Mouse (Mus musculus) fibroblast of lung, adult 2 months (primary cell): ENCODE measurements around the gene Dnah7a.
"Not testable (repeated sequence)": the region's sequence is repeated elsewhere in the genome, so short reads cannot be mapped to it uniquely, and the experiment has no call there.

Source experiments
- DNase-seq: peaks from one replicate; pipeline ENCODE4 v3.0.0-alpha.2; 2011; ENCODE audit warnings: low read depth

Gene Dnah7a

DNA sequence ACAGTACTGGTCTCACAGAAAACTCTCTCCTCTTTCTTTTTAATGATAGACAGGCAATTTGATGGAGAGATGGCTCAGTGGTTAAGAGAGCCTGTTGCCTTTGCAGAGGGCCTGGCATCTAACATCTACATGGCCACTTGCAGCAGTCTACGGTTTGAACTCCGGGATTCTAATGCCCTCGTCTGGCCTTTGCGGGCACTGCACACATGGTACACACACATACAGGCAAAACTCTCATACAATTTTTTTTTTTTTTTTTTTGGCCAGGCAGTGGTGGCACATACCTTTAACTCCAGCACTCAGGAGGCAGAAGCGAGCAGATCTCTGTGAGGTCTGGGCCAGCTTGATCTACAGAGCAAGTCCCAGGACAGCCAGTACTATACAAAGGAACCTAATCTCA lies 2.4 kb downstream of the Dnah7a start:
- no peak for DNase-seq

DNA sequence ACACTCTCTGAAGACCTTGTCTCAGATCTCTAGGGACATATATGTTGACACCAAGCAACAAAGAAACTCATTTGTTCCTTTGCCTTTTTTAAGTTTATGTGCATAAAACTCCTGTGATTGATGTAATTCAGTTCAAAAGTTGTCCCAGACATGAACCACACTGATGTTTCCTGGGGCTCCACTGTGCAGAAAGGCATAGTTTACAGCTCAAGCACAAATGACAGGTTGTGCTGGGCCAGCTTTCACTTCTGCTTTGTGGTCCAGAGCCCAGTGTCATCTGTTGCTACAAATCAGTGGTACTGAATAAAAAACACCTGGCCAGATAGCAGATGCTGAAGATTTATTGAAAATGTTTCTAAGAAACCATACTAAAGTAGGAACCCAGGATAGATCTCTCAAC lies 42.3 kb downstream of the Dnah7a start:
- not testable (repeated sequence) for DNase-seq

DNA sequence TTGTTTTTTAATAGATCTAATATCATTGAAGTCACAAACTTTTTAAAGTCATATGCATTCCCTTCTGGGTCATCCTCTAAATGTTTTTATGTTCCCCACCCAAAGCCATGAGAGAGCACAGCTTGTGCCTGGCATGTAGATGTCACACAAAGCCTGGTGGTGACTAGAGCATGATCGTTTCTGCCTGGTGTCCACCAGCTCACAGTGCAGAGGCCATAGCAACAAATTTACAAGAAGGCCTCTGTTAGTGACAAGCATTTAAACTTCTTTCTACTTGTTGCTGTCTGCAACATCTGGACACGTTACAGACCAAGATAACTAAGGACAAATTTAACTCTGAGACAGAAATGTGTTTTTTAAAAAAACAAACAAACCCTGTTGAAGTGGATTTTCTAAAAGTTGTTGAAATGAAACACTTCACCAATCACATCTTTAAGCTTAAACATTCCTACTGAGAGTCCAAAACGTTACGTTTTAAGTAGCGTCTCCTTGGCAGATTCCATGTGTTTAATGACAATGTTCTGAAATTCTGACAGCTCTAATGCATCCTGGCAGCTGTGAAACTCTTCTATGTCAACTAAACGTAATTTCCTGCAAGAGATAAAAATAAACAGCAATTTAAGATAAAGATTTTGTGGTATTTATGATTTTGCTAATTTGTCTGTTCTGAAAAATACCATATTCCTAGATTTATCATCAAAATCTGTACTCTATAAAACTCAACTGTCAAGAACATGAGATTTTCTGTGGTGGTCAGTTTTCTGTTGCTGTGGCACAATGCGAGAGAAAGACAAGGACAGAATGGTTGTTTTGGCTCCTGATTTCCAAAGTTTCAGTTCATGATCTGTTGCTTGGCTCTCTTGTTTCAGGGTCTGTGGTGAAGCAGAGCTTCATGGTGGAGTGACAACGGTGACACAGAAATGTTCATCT lies 66.5 kb downstream of the Dnah7a start:
- no peak for DNase-seq

DNA sequence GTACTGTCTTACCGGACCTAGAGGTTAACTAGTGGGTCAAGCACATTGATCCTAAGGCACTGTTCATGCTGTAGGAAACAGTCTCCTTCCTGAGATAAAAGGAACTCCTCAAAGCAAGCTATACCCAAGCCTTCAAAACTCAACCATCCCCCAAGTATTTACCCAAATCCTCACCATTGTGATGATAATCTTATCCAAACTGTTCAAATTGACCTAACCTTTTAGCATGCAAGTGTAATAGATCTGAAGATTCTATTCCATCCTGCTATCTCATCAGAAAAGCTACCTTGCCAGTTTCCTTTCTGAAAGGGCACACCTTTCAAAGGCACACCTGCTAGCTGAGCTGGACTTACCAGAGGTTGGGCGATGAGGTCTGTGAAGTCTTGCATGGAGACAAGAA lies 70.9 kb downstream of the Dnah7a start:
- not testable (repeated sequence) for DNase-seq

DNA sequence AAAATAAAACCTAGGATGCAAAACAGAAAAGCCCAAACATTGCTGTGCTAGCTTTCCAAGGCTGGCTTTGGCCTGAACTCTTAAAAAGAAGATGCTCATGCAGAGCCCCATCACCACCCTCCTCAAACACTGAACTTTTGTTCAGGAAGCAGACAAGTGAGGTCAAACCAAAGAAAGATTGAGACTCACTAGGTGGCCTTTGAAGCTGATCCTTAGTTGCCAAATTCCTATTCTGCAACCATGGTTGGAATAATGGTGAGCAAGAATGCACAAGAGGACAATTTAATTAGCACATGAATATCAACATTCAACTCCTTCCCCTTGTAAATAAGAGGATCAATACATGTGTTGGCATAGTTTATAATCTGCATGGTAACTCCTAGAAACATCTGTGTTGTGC lies 74.5 kb downstream of the Dnah7a start:
- not testable (repeated sequence) for DNase-seq

DNA sequence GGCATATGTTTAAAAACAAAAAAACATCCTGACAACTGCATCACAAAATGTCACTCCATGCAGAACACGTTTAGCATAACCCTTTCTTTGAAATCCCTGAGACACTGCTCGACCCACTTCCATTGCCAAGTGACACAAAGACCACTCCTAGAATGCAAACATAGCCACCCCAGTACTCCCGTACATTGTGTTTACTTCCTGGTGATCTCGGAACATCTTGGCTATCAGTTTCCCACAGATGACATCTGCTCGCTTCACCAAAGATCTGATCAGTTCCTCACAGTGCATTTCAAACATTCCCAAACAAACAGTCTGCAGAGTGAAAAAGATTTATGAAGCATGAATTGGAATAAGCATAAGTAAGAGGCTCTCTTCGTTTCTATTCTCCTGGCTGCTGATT lies 76.6 kb downstream of the Dnah7a start:
- no peak for DNase-seq

DNA sequence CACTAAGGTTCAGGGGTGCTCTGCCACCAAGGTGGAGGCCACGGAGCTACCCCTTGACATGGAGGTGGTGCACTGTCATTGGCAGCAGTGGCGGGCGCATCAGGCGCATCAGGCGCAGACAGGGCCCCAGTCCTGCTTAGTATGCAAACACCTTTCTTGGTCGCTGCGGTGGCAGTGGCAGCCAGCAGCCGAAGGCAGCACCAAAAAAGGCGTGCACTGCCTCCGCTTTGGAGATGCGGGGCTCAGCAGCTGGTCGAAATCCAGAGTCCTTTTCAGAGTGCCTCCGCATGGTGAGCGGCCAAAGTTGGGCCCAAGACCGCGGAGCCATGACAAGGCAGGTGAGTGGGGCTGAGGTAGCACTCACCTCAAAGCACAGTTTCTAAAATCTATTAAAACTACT lies 93.1 kb downstream of the Dnah7a start:
- DNase-seq, result no peak

DNA sequence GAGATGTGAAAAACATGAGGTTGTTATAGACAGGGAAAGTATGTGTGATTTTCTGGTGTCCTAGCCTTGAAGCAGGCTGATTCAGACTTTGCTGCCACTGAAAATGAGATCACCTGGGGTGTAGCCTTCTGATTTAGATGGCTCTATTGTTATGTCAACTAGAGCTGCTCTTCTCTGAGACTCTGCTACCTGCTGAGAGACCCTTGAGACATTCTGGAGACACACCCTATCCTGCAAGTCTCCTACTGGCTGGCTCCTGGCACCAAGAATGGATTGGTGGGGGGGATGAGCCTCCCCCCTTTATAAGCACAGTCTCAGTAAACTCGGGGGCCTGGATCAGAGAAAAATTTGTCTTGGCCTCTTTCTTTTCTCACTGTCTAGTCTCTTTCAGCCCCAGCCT lies 125.3 kb downstream of the Dnah7a start:
- DNase-seq, result not testable (repeated sequence)

DNA sequence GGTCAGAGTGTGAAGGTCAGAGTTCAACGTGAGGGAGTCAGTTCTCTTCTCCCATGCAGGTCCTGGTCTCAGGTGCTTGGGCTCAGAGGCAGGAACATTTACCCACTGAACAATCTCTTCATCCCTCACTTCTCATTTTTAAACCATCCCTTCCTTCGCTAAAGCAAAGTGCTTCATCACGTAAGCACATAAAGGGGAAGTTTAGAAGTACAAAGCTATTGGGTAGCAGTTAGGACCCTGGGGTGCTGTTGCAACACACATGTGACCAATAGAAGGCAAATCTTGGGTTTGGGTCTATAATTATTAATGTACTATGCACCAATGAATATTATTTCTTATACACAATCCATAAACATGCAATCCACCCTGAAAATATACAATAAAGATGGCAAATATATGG lies 148.7 kb downstream of the Dnah7a start:
- DNase-seq, result not testable (repeated sequence)

DNA sequence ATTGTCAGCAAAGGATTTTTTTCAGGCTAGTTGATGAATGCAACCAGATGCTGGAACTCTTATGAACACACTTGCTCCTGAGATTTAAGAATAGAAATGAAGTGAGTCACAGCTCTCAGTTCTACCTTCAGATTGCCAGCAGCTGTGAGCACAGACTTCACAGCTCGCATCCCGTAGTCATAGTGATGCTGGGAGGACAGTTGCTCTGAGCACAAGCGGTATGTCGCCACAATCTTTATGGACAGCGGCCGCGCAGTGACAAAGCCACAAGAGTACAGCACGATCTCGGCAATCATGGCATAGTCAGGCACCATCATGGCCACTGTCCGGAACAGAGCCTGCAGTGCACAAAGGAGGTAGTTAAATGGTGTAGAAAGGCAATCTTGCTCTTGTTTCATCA lies 159.6 kb downstream of the Dnah7a start:
- not testable (repeated sequence) for DNase-seq

DNA sequence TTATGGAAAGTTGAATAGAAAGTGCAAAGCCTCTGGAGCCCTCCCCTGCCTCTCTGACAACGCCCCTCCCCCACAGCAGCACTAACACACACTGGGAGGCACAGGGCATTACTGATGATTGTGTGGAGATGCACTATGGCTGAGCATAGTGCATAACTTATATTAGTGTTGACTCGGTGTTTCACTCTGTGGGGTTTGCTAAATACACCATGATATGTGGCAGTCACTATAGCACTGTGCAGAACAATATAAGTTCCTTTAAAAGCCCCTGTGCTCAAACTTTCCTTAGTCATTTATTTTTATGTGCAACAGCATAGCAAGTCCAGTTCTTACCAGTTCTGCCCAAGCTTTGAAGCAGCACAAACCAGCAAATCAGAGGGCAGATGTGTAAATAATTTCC lies 168.2 kb downstream of the Dnah7a start:
- not testable (repeated sequence) for DNase-seq

DNA sequence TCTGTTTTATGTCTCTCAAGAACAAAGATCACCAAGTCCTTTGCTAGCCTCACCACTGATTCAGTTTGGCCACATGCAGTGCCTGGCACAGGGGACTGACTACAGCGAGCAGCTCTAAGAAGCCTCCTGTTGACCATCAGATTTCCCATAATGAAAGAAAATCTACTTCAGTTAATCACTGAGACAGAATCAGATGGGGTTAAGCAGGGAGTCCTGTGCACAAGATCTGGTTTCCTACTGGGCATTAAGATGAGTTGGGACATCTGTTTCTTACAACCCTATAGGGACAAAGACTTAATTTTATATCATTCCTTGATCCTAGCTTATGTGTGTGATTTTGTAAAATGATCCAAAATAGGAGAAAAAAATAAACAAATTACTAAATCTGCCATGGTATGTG lies 171.8 kb downstream of the Dnah7a start:
- not testable (repeated sequence) for DNase-seq

DNA sequence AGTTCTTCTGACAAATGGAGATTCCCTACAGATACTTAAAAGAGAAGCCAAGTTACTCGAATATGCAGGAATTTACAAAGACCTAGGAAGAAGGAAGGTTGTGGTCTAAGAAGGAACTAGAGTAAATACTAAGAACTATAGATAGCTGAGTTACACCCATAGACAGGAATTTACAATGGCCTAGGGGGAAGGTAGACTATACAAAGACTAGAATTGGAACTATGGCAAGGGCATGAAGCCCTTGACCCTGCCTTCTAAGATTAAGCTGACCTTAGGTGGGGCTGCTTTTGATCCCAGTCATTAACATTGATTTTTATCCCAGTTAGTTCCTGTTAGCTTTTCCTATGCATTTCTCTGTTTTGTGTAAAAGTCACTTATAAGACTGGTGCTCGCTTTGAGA lies 180.6 kb downstream of the Dnah7a start:
- not testable (repeated sequence) for DNase-seq

DNA sequence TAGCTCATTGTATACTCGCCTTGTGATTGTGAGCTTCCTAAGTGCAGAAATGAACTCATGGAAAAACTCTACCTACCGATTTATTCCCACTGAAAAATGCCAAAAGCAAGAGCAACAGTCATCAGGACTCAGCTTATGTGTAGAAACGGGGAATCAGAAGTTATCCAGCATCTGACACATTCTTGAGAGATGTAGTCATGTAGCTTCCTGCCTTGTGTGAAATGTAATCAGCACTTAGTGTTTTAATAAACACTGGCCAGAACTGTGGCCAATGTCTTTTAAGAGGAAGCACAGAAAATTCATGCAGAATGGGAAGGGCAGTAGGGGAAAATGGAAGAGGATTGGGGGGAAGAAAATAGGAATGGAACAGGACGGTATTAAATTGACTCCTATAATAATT lies 232.9 kb downstream of the Dnah7a start:
- no peak for DNase-seq

DNA sequence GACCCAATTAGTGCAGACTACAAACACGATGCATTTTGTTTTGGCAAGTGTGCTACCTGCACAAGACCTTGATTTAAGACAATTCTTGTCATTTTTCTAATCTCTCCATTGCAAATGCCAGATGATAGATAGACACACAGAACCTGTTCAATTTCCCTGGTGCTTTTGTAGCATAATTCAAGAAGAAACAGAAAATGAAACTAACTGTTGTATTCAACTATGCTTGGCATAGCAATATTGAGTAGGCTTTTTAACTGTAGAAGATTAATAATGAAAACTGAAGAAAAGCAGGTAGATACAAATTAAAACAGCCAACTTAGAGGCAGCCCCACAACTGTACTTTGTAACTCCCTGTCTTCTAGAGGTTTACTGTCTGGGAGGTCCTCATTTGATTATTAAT lies 234.5 kb downstream of the Dnah7a start:
- not testable (repeated sequence) for DNase-seq

DNA sequence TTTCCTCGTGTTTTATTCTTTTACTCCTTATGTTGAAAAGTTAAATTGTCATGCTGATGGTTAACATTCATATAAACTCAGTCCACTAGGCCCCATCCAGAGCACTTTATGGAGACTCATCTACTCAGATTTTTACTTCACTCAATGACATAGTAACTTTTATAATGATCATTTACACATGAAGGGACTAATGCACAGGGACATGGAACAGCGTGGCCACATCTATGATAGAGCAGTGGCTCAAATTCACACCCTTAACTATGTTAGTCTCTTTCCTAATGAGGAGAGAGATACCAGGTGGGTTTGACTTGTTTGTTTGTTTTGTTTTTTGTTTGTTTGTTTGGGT lies 239.3 kb downstream of the Dnah7a start:
- DNase-seq, result no peak

DNA sequence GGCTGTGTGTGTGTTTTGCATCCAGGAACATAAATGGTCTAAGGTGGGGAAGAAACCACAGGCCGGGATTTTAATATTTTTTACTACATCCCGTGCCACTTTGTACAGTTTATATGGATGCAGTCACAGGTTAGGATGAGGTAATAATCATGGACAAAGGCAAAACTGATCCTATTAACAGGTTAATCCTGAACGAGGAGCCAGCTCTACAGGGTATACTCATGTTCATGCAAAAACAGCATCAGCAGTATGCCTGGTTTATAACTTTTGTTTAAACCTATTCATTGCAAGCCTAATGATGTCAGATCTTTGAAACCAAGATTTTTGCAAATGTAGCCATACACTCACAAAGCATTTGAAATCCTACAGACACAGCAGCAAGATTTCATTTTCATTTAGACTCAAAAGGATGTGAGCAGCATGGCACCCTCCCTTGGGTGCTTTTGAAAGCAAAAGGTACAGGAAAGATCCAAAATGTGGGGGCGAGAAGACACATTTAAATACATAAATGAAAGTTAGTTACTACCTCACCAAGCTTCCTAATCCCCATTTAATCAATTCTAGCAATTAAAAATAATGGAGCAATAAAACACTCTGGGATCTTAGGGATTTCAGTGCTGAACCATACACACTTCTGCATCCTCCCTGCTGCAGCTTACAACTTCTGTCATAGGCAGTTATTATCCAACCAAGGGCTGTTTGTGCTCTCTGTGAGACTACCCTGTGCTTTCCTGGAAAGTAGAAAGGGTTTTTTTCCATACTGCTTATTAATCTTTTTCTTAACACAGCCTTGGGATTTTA lies 239.9 kb downstream of the Dnah7a start:
- DNase-seq, result not testable (repeated sequence)

DNA sequence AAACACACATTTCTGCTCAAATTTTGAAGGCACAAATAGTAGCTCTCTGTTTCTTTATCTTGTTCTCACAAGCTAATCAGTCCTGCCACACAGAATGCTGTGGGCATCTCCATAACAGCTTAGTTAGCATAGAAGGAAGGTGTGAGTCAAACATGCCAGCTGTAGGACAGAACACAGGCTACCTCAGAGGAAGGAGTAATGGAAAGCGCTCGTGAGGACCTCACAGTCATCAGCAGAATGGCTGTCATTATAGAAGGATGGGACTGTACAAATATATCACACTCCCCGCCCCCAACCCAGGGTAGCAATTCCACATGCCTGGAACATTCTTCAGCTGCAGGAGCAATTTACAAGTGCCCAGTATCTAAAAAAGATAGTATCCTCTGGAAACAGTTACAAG lies 267.4 kb downstream of the Dnah7a start:
- not testable (repeated sequence) for DNase-seq

DNA sequence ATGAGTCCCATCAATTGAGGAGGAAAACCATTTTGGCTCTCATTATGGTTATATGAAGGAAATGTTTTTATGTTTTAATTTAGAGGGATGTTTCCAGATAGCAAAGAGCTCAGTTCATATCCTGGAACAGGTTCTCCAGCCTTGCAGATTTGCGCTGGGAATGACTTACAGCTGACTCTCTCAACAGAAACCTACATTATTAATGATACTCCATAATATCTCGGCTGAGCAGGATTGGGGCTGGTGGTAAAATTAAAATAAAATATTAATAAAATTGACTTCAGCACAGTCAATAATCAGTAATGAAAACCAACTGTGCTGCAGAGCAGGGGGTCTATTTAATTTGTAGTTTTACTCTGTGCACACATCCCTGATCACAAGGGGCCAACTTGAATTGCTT lies 274.2 kb downstream of the Dnah7a start:
- not testable (repeated sequence) for DNase-seq

DNA sequence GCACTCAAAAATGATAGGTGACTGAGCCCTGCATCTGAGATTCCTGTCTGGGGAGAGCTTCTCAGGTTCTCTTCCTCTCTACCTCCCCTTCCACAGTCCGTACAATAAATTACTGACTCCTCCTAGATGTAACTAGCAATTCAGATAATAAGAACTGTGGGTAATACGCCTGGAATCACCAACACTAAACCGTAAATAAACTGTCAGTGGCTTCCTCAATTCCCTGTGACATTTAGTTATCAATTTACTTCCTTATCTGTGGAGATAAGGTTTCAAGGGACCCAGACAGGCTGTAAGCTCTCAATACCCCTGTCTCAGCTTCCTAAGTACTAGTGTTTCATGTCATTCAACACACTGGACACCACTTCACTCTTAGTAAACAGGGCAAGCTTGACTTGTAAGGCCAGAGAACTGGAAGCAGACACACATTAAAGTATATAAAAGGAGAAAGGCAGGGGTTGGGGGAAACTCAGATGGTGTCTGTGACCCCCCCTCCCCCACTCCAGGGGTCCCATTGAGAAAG lies 300.7 kb downstream of the Dnah7a start:
- DNase-seq, result no peak

DNA sequence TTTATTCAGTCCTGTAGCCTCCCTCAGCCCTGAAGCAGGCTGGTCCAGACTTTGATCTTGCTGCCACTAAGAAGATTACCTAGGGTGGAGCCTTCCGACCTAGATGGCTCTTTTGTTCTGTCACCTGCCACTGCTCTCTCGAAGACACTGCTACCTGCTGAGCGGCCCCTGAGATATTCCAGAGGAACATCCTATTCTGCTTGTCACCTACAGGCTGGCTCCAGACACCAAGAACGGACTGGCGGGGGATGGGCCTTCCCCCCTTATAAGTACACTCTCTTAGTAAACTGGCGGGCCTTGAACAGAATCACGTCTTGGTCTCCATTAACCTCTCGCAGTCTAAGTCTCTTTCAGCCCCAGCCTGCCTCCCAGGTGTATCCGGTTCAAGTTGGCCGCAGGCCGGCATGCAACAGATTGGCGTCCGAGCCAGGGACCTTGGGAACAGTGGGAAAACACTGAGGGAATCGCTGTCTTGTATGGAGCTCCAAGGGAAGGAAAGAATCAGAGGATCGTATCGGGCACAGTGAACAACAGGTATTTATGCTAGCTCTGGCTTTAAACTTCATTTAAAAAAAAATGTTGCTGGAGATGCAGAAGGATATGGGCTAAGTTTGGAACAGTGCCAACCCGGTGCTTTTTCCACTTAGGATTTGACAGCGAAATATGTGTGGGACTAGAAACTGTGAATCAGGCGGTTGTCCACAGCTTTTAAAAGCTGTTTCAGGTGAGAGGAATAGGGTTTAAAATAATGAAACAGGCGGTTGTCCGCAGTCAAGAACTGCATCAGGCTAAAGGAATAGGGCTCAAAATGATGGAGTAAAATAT lies 312.4 kb downstream of the Dnah7a start:
- not testable (repeated sequence) for DNase-seq

DNA sequence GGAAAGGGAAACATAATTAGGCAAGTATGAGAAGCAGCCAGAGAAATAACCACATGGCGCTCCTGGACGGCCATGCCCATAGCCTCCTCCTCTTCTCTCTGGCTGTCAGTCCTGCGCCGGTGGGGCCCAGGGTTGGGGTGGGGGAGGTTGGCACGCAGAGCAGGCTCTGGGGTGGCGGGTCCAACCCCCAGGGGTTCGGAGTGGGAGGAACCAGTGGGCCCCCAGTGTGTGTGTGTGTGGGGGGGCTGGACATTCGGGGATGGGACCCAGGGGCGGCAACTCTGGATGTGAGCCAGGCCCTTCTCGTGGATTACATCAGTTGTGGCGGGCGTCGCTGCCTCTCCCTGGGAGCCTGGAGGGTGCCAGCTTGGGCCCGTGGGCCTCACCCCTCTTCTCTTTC lies 317.8 kb downstream of the Dnah7a start:
- no peak for DNase-seq
